Mouse (Mus musculus): Measurements from ENCODE around the gene Dpp8. TPM values are rescaled to one million over a fixed set of nuclear protein-coding genes. Genes with fewer than 3 reads are reported as not detected.

The Dpp8 gene
- polyA plus RNA-seq, 1 experiment from 2014 or later: 23.2 TPM

DNA sequence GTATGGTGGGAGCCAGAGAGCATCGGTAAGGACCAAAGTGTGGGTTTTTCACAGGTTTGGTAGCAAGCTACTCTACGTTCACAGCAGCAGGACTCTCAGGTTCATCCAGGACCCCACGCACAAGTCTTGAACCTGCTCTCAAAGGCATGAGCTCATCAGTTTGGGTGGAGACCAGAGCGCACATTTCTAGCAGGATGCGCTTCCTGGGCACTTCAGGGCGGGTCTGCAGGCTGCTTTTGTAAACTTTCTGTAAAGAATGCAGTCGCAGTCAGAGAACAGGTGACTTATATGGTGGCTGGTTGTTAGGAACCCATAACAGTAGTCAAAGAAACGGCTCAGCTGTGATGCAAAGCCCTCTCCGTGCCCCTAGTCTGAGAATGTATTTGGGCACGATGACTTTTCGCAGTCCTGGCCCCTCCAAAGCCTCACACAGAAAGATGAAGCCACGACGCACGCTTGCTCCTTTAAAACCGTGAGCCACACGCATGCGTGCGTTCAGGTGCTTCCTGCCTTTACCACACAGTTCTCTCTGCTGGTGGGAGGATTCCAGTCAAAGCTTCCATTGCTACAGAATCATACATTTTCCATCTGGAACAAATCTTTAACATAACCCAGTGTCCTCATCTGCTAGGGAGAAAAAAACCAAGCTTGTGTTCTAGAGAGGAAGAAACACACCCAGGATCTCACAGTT, 51.0 kb downstream of the Dpp8 start:
- Histone ChIP-seq H3K4me2 (ENCODE audit: low read length) (no peak overlapping the region), H3K9me3 (replicated peaks; ENCODE audit: low read length) (no peaks in the 10 kb centered on the region), H3K4me3 (replicated peaks; ENCODE audit: low read depth, low read length) (no peak overlapping the region), H3K9ac (ENCODE audit: low read depth, low read length) (no peak overlapping the region), H3K36me3 (ENCODE audit: insufficient read depth, low read length) (peaks cover 26% of the 10 kb centered on the region), H3K27ac (no peak overlapping the region), H3K27me3 (ENCODE audit: insufficient read depth, low read length) (no peaks in the 10 kb centered on the region), H3K4me1 (replicated peaks; ENCODE audit: insufficient read depth, low read length) (no peaks in the 10 kb centered on the region; the same call in 1 of the 2 replicates)
- no peak for DNase-seq (ENCODE audit: low spot score)
- ATAC-seq (replicated peaks; ENCODE audit: low FRiP score, low read depth): no peak
- TF ChIP-seq CTCF (IDR thresholded peaks at IDR 0.05; ENCODE audit: low read depth): no peak
- 91% methylated on average over 18 of the region's 18 CpGs for WGBS

- no peak overlapping the region for H3K9ac ChIP-seq (ENCODE audit: low read depth, low read length)
- 37% methylated on average over 7 of the region's 7 CpGs for WGBS
Observed at GRCm38 (mm10) chr9:65084198-65084807, 52.1 kb downstream of the Dpp8 start.

DNA sequence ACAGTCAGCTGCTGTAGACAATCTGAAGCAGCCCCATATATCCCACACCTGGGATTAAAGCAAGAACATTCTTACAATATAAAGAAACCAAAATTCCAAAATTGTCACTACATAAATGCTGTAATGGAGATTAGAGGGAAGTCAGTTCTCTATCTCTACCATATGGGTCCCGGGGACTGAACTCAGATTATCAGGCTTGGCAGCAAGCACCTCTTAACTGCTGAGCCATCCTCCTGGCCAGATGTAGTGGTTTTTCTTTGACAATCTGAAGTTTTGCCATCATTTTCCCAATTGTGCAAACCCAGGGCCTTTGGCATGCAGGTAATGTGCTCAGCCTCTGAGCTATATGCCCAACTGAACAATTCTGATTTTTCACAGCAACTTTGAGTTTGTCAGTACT, 53.1 kb downstream of the Dpp8 start:
- Histone ChIP-seq H3K9ac (ENCODE audit: low read depth, low read length) (no peak overlapping the region), H3K4me2 (ENCODE audit: low read length) (no peak overlapping the region), H3K27ac (no peak overlapping the region), H3K4me3 (replicated peaks; ENCODE audit: low read depth, low read length) (no peak overlapping the region), H3K9me3 (replicated peaks; ENCODE audit: low read length) (no peaks in the 10 kb centered on the region), H3K27me3 (ENCODE audit: insufficient read depth, low read length) (no peaks in the 10 kb centered on the region), H3K36me3 (ENCODE audit: insufficient read depth, low read length) (peaks cover 15% of the 10 kb centered on the region), H3K4me1 (replicated peaks; ENCODE audit: insufficient read depth, low read length) (no peaks in the 10 kb centered on the region; the same call in 1 of the 2 replicates)
- 97% methylated on average over 1 of the region's 1 CpGs for WGBS
- DNase-seq (ENCODE audit: low spot score) (no peak), ATAC-seq (replicated peaks; ENCODE audit: low FRiP score, low read depth) (no peak)
- TF ChIP-seq CTCF (IDR thresholded peaks at IDR 0.05; ENCODE audit: low read depth): no peak

More at GRCm38 (mm10) chr9:65084198-65084807, 52.1 kb downstream of the Dpp8 start:
- TF ChIP-seq CTCF (IDR thresholded peaks at IDR 0.05; ENCODE audit: low read depth): no peak
- Histone ChIP-seq H3K4me1 (replicated peaks; ENCODE audit: insufficient read depth, low read length) (no peaks in the 10 kb centered on the region; the same call in 1 of the 2 replicates), H3K4me2 (ENCODE audit: low read length) (no peak overlapping the region), H3K4me3 (replicated peaks; ENCODE audit: low read depth, low read length) (no peak overlapping the region), H3K36me3 (ENCODE audit: insufficient read depth, low read length) (peaks cover 18% of the 10 kb centered on the region), H3K9me3 (replicated peaks; ENCODE audit: low read length) (no peaks in the 10 kb centered on the region), H3K27me3 (ENCODE audit: insufficient read depth, low read length) (no peaks in the 10 kb centered on the region), H3K27ac (no peak overlapping the region)
- no peak for ATAC-seq (replicated peaks; ENCODE audit: low FRiP score, low read depth)
- no peak for DNase-seq (ENCODE audit: low spot score)

- WGBS: 29% methylated on average over 1 of the region's 1 CpGs
- TF ChIP-seq CTCF (IDR thresholded peaks at IDR 0.05; ENCODE audit: low read depth): no peak
- no peaks in the 10 kb centered on the region; the same call in 1 of the 2 replicates for H3K4me1 ChIP-seq (replicated peaks; ENCODE audit: insufficient read depth, low read length)
- peaks cover 9% of the 10 kb centered on the region; the same call in 1 of the 2 replicates for H3K36me3 ChIP-seq (ENCODE audit: insufficient read depth, low read length)
- H3K9ac ChIP-seq (ENCODE audit: low read depth, low read length): no peak overlapping the region
- H3K4me3 ChIP-seq (replicated peaks; ENCODE audit: low read depth, low read length): no peak overlapping the region
- H3K27ac ChIP-seq: no peak overlapping the region
- H3K9me3 ChIP-seq (replicated peaks; ENCODE audit: low read length): no peaks in the 10 kb centered on the region
- no peak overlapping the region for H3K4me2 ChIP-seq (ENCODE audit: low read length)
- DNase-seq (ENCODE audit: low spot score) (no peak), ATAC-seq (replicated peaks; ENCODE audit: low FRiP score, low read depth) (no peak)
- no peaks in the 10 kb centered on the region for H3K27me3 ChIP-seq (ENCODE audit: insufficient read depth, low read length)
Observed at GRCm38 (mm10) chr9:65086801-65087200, 54.6 kb downstream of the Dpp8 start.

- Histone ChIP-seq H3K27me3 (ENCODE audit: insufficient read depth, low read length) (no peaks in the 10 kb centered on the region), H3K4me3 (replicated peaks; ENCODE audit: low read depth, low read length) (no peak overlapping the region), H3K4me1 (replicated peaks; ENCODE audit: insufficient read depth, low read length) (no peaks in the 10 kb centered on the region; the same call in 1 of the 2 replicates), H3K27ac (no peak overlapping the region), H3K36me3 (ENCODE audit: insufficient read depth, low read length) (peaks cover 7% of the 10 kb centered on the region; the same call in 1 of the 2 replicates), H3K9ac (ENCODE audit: low read depth, low read length) (no peak overlapping the region), H3K9me3 (replicated peaks; ENCODE audit: low read length) (no peaks in the 10 kb centered on the region), H3K4me2 (ENCODE audit: low read length) (no peak overlapping the region)
- no peak for DNase-seq (ENCODE audit: low spot score)
- ATAC-seq (replicated peaks; ENCODE audit: low FRiP score, low read depth): no peak
- 43% methylated on average over 5 of the region's 5 CpGs for WGBS
- no peak for TF ChIP-seq CTCF (IDR thresholded peaks at IDR 0.05; ENCODE audit: low read depth)
Observed at GRCm38 (mm10) chr9:65087490-65087889, 55.3 kb downstream of the Dpp8 start.

- no peak overlapping the region for H3K4me2 ChIP-seq (ENCODE audit: low read length)
- H3K27me3 ChIP-seq (ENCODE audit: insufficient read depth, low read length): no peaks in the 10 kb centered on the region
- no peak overlapping the region for H3K9ac ChIP-seq (ENCODE audit: low read depth, low read length)
- H3K4me3 ChIP-seq (replicated peaks; ENCODE audit: low read depth, low read length): no peak overlapping the region
- peak; percentile 17; the same call in 1 of the 2 replicates for ATAC-seq (replicated peaks; ENCODE audit: low FRiP score, low read depth)
- no peak overlapping the region for H3K27ac ChIP-seq
- H3K9me3 ChIP-seq (replicated peaks; ENCODE audit: low read length): no peaks in the 10 kb centered on the region
- WGBS: 49% methylated on average over 6 of the region's 6 CpGs
- peak; percentile 63 for DNase-seq (ENCODE audit: low spot score)
- H3K36me3 ChIP-seq (ENCODE audit: insufficient read depth, low read length): no peaks in the 10 kb centered on the region
- no peaks in the 10 kb centered on the region for H3K4me1 ChIP-seq (replicated peaks; ENCODE audit: insufficient read depth, low read length)
- TF ChIP-seq CTCF (IDR thresholded peaks at IDR 0.05; ENCODE audit: low read depth): no peak
Observed at GRCm38 (mm10) chr9:65094237-65094636, 62.0 kb downstream of the Dpp8 start.
